Mouse (Mus musculus) T-helper 2 cell (primary cell): ENCODE measurements around the gene Ranbp17.

Experiments used
- in situ Hi-C: fragments of 300-600 bp; cut with MboI, MseI; formaldehyde crosslinking; loops from one replicate; pipeline ENCODE4 v1.15.1; 2025; ENCODE audit warnings: high pct_unique_total_duplicates

Gene Ranbp17

GRCm38 (mm10) chr11:33197673-33198072 lies 315.9 kb downstream of the Ranbp17 start:
- in situ Hi-C loops, result no loop called here

GRCm38 (mm10) chr11:33197133-33197514 lies 316.4 kb downstream of the Ranbp17 start:
- in situ Hi-C loops, result no loop called here

- in situ Hi-C loops, result no loop called here
These were observed 317.0 kb downstream of the Ranbp17 start for GRCm38 (mm10) chr11:33196447-33197132.

- in situ Hi-C loops, result no loop called here
These were observed 317.8 kb downstream of the Ranbp17 start for GRCm38 (mm10) chr11:33195531-33196446.

GRCm38 (mm10) chr11:33195061-33195460 lies 318.5 kb downstream of the Ranbp17 start:
- in situ Hi-C loops, result no loop called here

- in situ Hi-C loops, result no loop called here
These were observed 319.9 kb downstream of the Ranbp17 start for GRCm38 (mm10) chr11:33193695-33194094.

- in situ Hi-C loops, result no loop called here
These were observed 331.7 kb downstream of the Ranbp17 start for GRCm38 (mm10) chr11:33181804-33182203.

GRCm38 (mm10) chr11:33180701-33181116 lies 332.8 kb downstream of the Ranbp17 start:
- in situ Hi-C loops, result no loop called here

- in situ Hi-C loops, result loop anchor here (5.0 kb wide), 1 partner anchor 432 kb away; no protein-coding TSS in a partner anchor
These were observed 333.7 kb downstream of the Ranbp17 start for GRCm38 (mm10) chr11:33179802-33180201.

- in situ Hi-C loops, result loop anchor here (5.0 kb wide), 1 partner anchor 436 kb away; no protein-coding TSS in a partner anchor
These were observed 336.9 kb downstream of the Ranbp17 start for GRCm38 (mm10) chr11:33176525-33177245.

- in situ Hi-C loops, result loop anchor here (5.0 kb wide), 1 partner anchor 437 kb away; no protein-coding TSS in a partner anchor
These were observed 337.8 kb downstream of the Ranbp17 start for GRCm38 (mm10) chr11:33175768-33176167.

GRCm38 (mm10) chr11:33170489-33170888 lies 343.1 kb downstream of the Ranbp17 start:
- in situ Hi-C loops, result loop anchor here (5.0 kb wide), 1 partner anchor 127 kb away; no protein-coding TSS in a partner anchor

- in situ Hi-C loops, result loop anchor here (10.0 kb wide), 1 partner anchor 1148 kb away; no protein-coding TSS in a partner anchor
These were observed 350.5 kb downstream of the Ranbp17 start, which contains the start of gene Npm1 for GRCm38 (mm10) chr11:33162998-33163506. Gene Npm1, minus strand, starts transcription at chr11:33163206.

- in situ Hi-C loops, result loop anchor here (10.0 kb wide), 1 partner anchor 1148 kb away; no protein-coding TSS in a partner anchor
These were observed 351.1 kb downstream of the Ranbp17 start for GRCm38 (mm10) chr11:33162211-33162997.
